14 mouse cellular contexts compared by ENCODE assay signal in genomic region chr3:149805345-149805744, GRCm38 (mm10).
"Had no signal": no experiment of that assay in that cellular context is flagged by ENCODE, and none has a peak within 500 bp of the region (broad histone marks: within the 10 kb centered on the region; RNA-seq: fewer than 3 reads in every experiment).

No protein-coding gene starts in this region.

- H3K9me3 ChIP-seq: liver, embryonic 15.5 days; midbrain, embryonic 13.5 days; neural tube, embryonic 15.5 days; stomach, embryonic 15.5 days had no signal

- DNase-seq: kidney, postnatal 10 days; kidney, postnatal 4 days; lung, adult 2 months; lung, postnatal 36 days; thymus, adult 2 months; thymus, postnatal 25 days had no signal

- H3K4me1 ChIP-seq: liver, embryonic 15.5 days; midbrain, embryonic 13.5 days; stomach, embryonic 15.5 days had no signal

- ATAC-seq: lung, postnatal 0 days; midbrain, embryonic 13.5 days had no signal

- H3K4me3 ChIP-seq: layer of hippocampus, adult 2 months; liver, embryonic 15.5 days; midbrain, embryonic 13.5 days; myocyte; neural tube, embryonic 15.5 days; stomach, embryonic 15.5 days had no signal

- H3K27me3 ChIP-seq: liver, embryonic 15.5 days; midbrain, embryonic 13.5 days; neural tube, embryonic 15.5 days; stomach, embryonic 15.5 days had no signal

- H3K9ac ChIP-seq: liver, embryonic 15.5 days; midbrain, embryonic 13.5 days; neural tube, embryonic 15.5 days; stomach, embryonic 15.5 days had no signal

- H3K4me2 ChIP-seq: liver, embryonic 11.5 days; liver, embryonic 15.5 days; midbrain, embryonic 13.5 days; neural tube, embryonic 15.5 days; stomach, embryonic 15.5 days had no signal

- H3K27ac ChIP-seq: layer of hippocampus, adult 2 months; liver, embryonic 15.5 days; midbrain, embryonic 13.5 days; neural tube, embryonic 15.5 days; stomach, embryonic 15.5 days had no signal

- H3K36me3 ChIP-seq: liver, embryonic 15.5 days; midbrain, embryonic 13.5 days; neural tube, embryonic 15.5 days; stomach, embryonic 15.5 days had no signal
